Mouse (Mus musculus): Measurements from ENCODE around the gene Dnmt3a. TPM values are rescaled to one million over a fixed set of nuclear protein-coding genes. Genes with fewer than 3 reads are reported as not detected.

The Dnmt3a gene
- total RNA-seq, 2 experiments from 2014 or later, result 99.8 to 116 TPM

DNA sequence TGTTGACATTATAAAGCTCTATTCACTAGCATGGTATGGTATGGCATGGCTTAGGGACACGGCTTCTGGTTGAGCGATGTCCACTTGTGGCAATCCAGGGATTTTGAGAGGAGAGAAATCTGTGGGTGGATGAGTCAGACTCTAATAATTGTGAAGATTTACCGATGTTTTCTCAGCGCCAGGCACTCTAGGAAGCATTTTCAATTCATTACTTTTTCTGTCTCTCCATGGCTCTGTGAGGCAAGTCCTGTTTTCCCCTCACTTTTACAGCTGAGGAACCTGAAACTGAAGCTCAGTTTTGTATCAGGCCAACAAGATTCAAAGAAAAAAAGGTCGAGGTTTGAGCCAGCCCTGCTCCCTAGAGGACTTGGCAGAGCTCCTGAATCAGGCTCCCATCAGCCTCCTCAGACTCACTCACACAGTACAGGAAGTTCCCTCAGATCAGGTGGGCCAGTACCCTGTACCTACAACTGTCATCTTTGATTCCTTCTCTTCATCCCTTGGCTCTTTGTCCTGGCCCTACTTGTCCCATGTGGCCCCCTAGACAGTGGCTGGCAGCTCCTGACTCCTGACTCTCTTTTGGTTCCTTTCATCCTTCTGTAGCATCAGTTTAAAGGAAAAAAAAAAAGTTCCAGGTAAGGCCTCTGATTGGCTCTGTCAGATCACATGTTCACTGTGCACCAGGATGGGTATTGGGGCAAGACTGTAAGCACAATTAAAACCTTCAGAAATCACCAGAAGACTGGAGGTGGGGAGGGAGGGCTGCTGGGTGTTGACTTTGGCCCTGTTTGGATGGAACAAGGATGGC lies 19.3 kb downstream of the Dnmt3a start:
- no peak for TF ChIP-seq CTCF (IDR thresholded peaks at IDR 0.05)
- DNase-seq (ENCODE audit: extremely low spot score in 1 of 2, low spot score in 2 of 2), result no peak
- intact Hi-C loops (cut with DNase I), result no loop called here
- Histone ChIP-seq H3K4me3 (no peak overlapping the region), H3K27ac (peak overlapping the region; percentile 58; the same call in 1 of the 2 replicates)

DNA sequence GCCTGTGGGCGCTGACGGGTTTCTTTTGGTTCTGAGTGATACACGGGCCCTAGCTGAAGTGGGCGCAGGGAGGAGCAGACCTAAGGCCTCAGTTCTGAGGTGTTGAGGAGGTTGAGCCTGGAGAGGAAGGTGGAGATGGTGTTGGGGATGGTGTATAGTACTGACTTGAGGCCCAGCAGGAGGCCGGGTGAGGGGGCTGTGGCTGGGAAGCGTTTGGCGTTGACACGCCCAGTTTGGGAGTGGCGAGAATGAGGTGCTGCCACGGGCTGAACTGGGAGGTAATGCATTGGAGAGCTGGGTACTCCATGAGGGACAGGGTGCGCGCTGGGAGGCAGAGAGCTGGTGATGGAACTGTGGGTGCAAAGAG lies 19.9 kb downstream of the Dnmt3a start:
- intact Hi-C loops (cut with DNase I), result no loop called here
- DNase-seq (ENCODE audit: extremely low spot score in 1 of 2, low spot score in 2 of 2), result no peak
- H3K27ac ChIP-seq, result no peak overlapping the region

DNA sequence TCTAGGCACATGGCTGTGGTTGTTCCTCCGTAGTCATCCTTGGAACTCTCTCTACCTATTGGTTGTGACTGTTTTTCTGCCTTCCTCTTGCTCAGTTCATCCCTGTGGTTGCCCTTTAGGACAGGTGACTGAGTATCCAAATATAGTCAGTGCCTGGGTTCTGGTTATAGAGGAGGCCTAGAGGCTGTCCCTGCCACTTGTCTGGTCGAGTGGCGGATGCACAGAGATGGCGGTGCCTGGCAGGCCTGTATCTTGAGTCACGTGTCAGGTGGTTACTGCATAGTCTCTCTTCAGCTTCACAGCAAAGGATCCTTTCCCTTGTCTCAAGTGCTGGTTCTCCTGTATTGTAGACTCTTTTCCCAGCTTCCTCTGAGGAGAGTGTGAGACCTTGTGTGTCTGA lies 22.0 kb downstream of the Dnmt3a start:
- intact Hi-C loops (cut with DNase I), result no loop called here
- H3K4me3 ChIP-seq, result no peak overlapping the region
- no peak for DNase-seq (ENCODE audit: extremely low spot score in 1 of 2, low spot score in 2 of 2)
- TF ChIP-seq CTCF (IDR thresholded peaks at IDR 0.05), result no peak
- no peak overlapping the region for H3K27ac ChIP-seq

More for the DNA sequence above, 19.9 kb downstream of the Dnmt3a start:
- H3K4me3 ChIP-seq, result no peak overlapping the region
- no peak for TF ChIP-seq CTCF (IDR thresholded peaks at IDR 0.05)

DNA sequence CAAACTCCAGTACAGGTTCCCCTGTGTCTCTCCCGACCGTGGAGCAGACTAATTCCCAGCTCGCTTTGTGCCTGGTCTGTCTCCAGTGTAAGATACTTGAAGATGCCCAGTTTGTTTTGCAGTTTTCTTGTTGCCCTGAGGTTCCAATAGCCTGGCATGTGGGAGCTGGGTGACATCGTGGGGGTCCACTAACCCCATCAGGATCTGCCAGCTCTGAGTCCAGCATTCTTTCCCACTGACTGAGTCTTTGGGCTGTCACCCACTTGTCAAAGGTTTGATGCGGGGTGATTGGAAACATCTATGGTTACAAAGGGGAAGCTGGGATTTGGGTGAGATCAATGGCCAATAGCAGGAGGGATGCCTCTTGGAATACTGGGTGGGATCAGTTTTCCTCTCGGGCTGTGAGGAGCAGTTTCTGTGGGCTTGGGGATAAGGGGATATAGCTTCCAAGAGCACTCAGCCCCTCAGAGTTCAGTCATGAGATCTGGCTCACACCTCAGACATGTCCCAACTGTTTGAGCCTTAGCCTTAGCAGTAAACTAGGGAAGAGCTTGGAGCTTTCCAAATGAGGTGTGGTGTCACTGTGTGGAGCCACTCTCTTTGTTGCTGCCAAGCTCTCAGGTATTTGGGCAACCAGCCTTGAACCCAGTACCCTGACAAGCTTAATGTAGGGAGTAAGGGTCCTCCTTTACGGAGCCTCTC lies 27.4 kb downstream of the Dnmt3a start:
- H3K27ac ChIP-seq, result peak overlapping the region; percentile 62
- 0 out of 2 replicates have a peak overlapping the region, but pooled peaks have one; percentile 19 for H3K4me3 ChIP-seq
- intact Hi-C loops (cut with DNase I), result no loop called here
- DNase-seq (ENCODE audit: extremely low spot score in 1 of 2, low spot score in 2 of 2), result no peak
- no peak for TF ChIP-seq CTCF (IDR thresholded peaks at IDR 0.05)

DNA sequence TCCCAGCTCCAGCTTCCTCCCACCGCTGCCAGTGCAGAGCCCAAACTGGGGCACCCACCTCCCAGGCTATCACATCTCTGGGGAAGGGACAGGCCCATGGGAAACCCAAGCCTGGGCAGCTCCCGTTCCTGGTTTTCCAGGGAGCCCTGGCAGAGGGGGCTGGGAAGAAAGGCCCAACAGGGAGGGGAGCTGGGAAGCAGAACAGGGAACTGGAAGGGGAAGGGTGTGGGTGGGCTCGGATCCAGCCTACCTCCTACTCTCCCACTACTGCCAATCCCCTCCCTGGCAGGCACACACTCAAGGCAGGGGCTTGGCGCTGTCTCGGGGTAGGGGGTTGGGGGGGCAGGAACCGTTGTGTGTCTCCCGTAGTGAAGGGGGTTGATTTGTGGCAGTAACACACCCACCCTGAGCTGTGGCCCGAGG lies 28.1 kb downstream of the Dnmt3a start:
- Histone ChIP-seq H3K4me3 (peak overlapping the region; percentile 26; the same call in 1 of the 2 replicates), H3K27ac (peak overlapping the region; percentile 62)
- intact Hi-C loops (cut with DNase I), result loop anchor here (2.0 kb wide), 2 partner anchors 27 to 51 kb away; partner anchors contain the start of gene Dnmt3a
- DNase-seq (ENCODE audit: extremely low spot score in 1 of 2, low spot score in 2 of 2), result peak; percentile 69 to 71
- no peak for TF ChIP-seq CTCF (IDR thresholded peaks at IDR 0.05)

- intact Hi-C loops (cut with DNase I), result loop anchor here (2.0 kb wide), 2 partner anchors 28 to 52 kb away; partner anchors contain the start of gene Dnmt3a
- DNase-seq (ENCODE audit: extremely low spot score in 1 of 2, low spot score in 2 of 2), result no peak
- Histone ChIP-seq H3K4me3 (peak overlapping the region; percentile 26; the same call in 1 of the 2 replicates), H3K27ac (peak overlapping the region; percentile 62)
- TF ChIP-seq CTCF (IDR thresholded peaks at IDR 0.05), result peak; percentile 48
These were observed 28.8 kb downstream of the Dnmt3a start for GRCm38 (mm10) chr12:3834373-3835314.

DNA sequence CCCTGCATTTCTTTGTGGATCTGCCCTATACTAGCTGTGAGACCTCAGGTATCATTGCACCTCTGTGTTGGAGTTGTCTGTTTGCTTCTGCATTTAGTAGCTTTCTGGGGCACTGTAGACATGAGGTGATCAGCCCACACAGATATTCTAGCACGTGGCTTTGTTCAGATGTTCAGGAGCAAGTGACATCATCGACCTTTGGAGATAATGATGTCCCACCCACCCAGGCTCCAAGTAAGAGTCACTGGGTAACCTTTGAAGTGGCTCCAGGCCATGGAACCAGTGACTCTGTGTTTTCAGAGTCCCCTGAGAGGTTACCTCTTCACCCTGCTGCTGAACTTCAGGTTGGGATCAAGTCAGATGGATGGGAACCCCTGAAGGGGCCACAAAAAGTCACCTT lies 29.8 kb downstream of the Dnmt3a start:
- no peak overlapping the region for H3K4me3 ChIP-seq
- no peak for DNase-seq (ENCODE audit: extremely low spot score in 1 of 2, low spot score in 2 of 2)
- intact Hi-C loops (cut with DNase I), result loop anchor here (2.0 kb wide), 2 partner anchors 29 to 53 kb away; partner anchors contain the start of gene Dnmt3a
- no peak overlapping the region for H3K27ac ChIP-seq
- TF ChIP-seq CTCF (IDR thresholded peaks at IDR 0.05), result no peak

DNA sequence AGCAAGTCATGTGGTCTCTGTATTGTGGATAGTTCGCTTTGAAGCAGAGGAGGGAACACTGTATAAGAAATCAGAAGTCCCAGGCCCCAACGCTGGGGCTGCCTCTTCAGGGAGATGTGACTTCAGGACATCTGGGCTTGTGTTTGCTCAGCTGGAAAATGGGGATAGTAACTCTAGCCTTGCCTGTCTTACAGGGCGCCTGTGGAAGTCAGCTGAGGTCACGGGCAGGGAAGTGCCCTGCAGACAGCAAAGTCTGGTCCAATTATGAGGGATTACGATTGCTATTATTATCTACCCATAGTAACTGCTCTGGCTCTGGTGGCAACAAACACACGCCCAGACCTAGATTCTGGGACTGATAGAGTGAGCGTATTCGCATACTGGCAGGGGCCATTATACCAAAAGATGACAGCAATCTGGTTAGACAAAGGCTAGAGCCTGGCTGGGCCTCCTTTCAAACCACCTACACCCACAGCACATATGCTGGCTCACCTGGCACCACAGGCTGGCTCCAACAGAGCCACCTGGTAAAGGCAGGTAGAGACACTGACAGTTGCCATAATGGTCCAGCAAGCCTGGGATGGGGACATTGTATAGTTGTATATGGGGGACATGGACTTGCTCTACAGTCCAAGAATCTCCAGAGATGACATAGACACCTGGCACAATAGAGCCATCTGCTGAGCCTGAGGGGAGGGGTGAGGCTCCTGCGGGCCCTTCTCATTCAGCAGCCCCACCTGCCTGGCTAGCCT lies 31.4 kb downstream of the Dnmt3a start:
- intact Hi-C loops (cut with DNase I), result no loop called here

GRCm38 (mm10) chr12:3838009-3838408 lies 32.2 kb downstream of the Dnmt3a start:
- no peak for DNase-seq (ENCODE audit: extremely low spot score in 1 of 2, low spot score in 2 of 2)
- Histone ChIP-seq H3K4me3 (no peak overlapping the region), H3K27ac (no peak overlapping the region; the same call in 1 of the 2 replicates)
- intact Hi-C loops (cut with DNase I), result no loop called here
- TF ChIP-seq CTCF (IDR thresholded peaks at IDR 0.05), result no peak

More for the DNA sequence above, 31.4 kb downstream of the Dnmt3a start:
- DNase-seq (ENCODE audit: extremely low spot score in 1 of 2, low spot score in 2 of 2), result no peak
- Histone ChIP-seq H3K27ac (peak overlapping the region; percentile 47; the same call in 1 of the 2 replicates), H3K4me3 (no peak overlapping the region)
- no peak for TF ChIP-seq CTCF (IDR thresholded peaks at IDR 0.05)

GRCm38 (mm10) chr12:3839662-3840061 lies 33.9 kb downstream of the Dnmt3a start:
- TF ChIP-seq CTCF (IDR thresholded peaks at IDR 0.05), result no peak
- intact Hi-C loops (cut with DNase I), result no loop called here
- no peak overlapping the region for H3K27ac ChIP-seq
- DNase-seq (ENCODE audit: extremely low spot score in 1 of 2, low spot score in 2 of 2), result no peak
- no peak overlapping the region for H3K4me3 ChIP-seq

All from left cerebral cortex, adult 2 months (tissue).